Mouse (Mus musculus): ENCODE measurements around the gene Enox1.

The Enox1 gene

DNA sequence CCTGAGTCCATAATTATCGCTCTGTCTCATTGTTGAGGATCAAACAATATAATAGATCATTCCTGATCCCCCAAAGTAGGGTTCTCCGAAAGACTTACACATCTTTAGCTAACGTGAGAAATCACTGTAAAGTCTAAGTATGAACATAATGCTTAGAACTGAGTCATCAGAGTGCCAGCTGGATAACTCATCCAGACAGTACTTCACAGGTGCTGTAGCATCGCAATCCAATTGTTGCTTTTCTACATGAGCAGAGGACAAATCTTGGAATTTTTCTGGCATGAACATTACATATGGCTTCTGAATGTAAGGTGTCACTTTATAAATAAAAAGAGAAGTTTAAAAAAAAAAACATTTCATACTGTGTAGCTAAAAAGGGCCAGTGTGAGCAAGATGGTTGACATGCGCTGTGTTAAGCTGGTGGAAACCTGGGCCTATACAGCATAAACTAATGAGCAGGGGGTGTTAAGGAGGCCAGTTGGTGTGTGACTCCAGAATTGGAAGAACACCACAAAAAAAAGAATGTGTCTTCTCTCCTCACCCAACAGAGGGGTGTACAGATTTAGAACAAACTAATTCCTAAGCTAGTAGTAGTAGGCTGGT is 588.2 kb downstream of the Enox1 start:
- no peak for DNase-seq (ENCODE audit: extremely low read depth, low read depth, low spot score)

DNA sequence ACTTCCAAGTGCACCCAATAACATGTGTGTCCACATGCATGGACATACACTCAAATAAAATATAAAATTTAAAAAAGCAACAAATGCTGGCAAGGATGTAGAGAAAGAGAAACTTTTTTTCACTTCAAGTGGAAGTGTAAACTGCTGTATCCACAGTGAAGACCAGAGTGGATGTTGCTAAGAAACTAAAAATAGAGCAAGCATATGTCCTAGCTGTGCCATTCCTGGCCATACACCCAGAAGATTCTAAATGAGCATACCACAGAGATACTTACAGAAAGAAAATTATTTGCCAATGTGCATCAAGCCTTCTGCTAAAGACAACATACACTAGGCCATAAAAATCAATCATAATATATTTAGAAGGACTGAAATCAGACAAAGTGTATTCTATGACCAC is 592.4 kb downstream of the Enox1 start:
- DNase-seq (ENCODE audit: extremely low read depth, low read depth, low spot score): no peak

Measured in fat pad, adult 2 months (tissue).